Mouse (Mus musculus): ENCODE measurements at regions not wholly inside any gene's neighbourhood (a gene's known extent, or its start where the extent isn't known, plus 50 kb on each side); places are given as distances from the start of the nearest gene placed in this dataset.
A peak's percentile ranks its signal among the peaks of the same experiment; 100 is the strongest.

DNA sequence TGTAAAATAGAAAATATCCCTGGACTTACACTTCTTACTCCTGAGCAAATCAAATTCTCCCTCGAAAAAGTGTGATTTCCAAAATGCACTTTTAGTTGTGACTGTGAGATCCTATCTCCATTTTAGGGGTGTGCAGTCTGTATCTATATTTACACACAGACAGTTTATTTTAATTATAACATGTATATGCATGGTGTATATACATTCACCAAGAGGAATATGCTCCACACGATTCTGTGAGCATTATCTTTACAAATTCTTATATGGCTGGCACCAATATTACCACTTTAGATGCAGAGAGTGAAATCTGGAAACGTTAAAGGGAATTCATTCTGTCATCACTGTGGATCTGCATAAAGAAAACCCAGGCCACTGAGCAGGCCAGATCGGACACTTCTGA is 143.5 kb upstream of the Igbp1b start:
- H3K36me3 ChIP-seq (ENCODE audit: control insufficient read depth, insufficient read depth, low read length): no peaks in the 10 kb centered on the region
- no peak overlapping the region for H3K27ac ChIP-seq (replicated peaks; ENCODE audit: low read depth, low read length)
- H3K27me3 ChIP-seq (ENCODE audit: control insufficient read depth, insufficient read depth, low read length): no peaks in the 10 kb centered on the region
- no peak overlapping the region for H3K9ac ChIP-seq (ENCODE audit: low read depth, low read length, severe bottlenecking)
- H3K4me3 ChIP-seq (replicated peaks; ENCODE audit: low read length): no peak overlapping the region
- WGBS: 70% methylated on average over 4 of the region's 4 CpGs
- H3K4me2 ChIP-seq (replicated peaks; ENCODE audit: low read depth, low read length, severe bottlenecking): no peak overlapping the region
- no peaks in the 10 kb centered on the region for H3K4me1 ChIP-seq (ENCODE audit: control insufficient read depth, insufficient read depth, low read length)
- TF ChIP-seq POLR2A (IDR thresholded peaks at IDR 0.05; ENCODE audit: borderline replicate concordance, extremely low read depth, insufficient read depth, insufficient read length): no peak
- no peak for DNase-seq (ENCODE audit: low spot score)
- H3K9me3 ChIP-seq (ENCODE audit: control insufficient read depth, low read length): no peaks in the 10 kb centered on the region
- no peak for ATAC-seq (ENCODE audit: low FRiP score, low read depth)

DNA sequence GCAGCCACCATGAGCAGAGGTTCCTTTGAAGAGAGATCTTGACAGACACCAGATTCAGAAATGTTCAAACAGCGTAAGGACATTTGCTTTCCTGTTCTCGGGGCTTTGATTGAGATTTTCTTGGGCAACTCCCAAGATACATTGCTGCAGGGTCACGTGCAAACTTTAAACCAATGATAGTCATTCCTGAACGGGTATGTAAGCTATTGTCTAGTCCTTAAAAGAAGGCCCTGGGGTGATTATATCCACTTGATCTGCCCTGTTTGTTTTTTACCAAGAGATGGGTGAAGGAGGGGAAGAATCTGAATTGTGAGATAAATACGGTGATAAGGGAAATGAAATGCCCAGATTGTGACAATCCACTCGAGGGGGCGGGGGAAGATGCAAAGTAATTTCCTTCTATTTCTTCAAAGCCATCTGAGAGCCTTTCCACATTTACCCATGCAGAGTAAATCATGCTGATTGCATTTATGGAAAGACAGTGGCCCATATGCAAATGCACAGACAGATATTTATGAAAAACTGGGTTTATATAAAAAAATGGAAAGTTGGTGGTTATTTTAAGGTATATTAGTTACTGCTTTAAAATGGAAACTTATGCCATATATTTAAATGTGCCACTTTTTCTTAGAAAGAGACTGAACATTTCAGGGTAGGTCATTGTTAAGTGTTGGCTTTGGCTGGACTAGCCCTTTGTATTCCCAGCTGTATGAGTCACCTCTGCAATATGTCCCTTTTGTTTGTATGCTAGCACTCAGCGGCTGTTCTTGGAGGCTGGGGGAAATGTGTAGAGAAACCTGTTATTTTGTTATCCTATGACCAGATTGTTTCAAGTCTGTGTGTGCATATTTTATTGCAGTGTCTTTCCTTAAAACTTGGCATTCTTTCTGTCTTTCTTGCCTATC is 142.7 kb upstream of the Igbp1b start:
- no peaks in the 10 kb centered on the region for H3K36me3 ChIP-seq (ENCODE audit: control insufficient read depth, insufficient read depth, low read length)
- TF ChIP-seq POLR2A (IDR thresholded peaks at IDR 0.05; ENCODE audit: borderline replicate concordance, extremely low read depth, insufficient read depth, insufficient read length): no peak
- H3K27ac ChIP-seq (replicated peaks; ENCODE audit: low read depth, low read length): no peak overlapping the region
- no peak overlapping the region for H3K9ac ChIP-seq (ENCODE audit: low read depth, low read length, severe bottlenecking)
- no peaks in the 10 kb centered on the region for H3K4me1 ChIP-seq (ENCODE audit: control insufficient read depth, insufficient read depth, low read length)
- WGBS: 81% methylated on average over 8 of the region's 8 CpGs
- no peak overlapping the region for H3K4me3 ChIP-seq (replicated peaks; ENCODE audit: low read length)
- no peak for DNase-seq (ENCODE audit: low spot score)
- H3K4me2 ChIP-seq (replicated peaks; ENCODE audit: low read depth, low read length, severe bottlenecking): no peak overlapping the region
- H3K27me3 ChIP-seq (ENCODE audit: control insufficient read depth, insufficient read depth, low read length): no peaks in the 10 kb centered on the region
- no peaks in the 10 kb centered on the region for H3K9me3 ChIP-seq (ENCODE audit: control insufficient read depth, low read length)
- no peak for ATAC-seq (ENCODE audit: low FRiP score, low read depth)

DNA sequence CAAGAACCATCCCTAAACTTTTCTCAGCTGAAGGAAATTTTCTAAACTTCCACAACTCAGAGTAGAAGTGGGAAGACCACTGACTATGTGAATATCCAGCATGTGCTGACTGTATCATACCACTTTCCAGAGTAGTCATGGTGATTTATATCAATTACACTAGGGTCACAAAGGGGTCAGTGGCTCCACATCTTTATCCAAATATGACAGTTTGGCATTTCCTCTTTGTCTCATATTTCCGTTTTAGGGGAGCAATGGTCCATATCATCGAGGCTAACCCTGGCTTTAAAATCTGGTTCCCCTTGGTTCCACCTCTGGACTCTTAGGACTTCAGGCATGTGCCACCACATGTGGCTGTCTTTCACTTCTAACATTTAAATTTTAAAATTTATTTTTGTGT is 136.4 kb upstream of the Igbp1b start:
- no peak for ATAC-seq (ENCODE audit: low FRiP score, low read depth)
- Histone ChIP-seq H3K27ac (replicated peaks; ENCODE audit: low read depth, low read length) (no peak overlapping the region), H3K4me1 (ENCODE audit: control insufficient read depth, insufficient read depth, low read length) (no peaks in the 10 kb centered on the region), H3K4me2 (replicated peaks; ENCODE audit: low read depth, low read length, severe bottlenecking) (no peak overlapping the region), H3K4me3 (replicated peaks; ENCODE audit: low read length) (no peak overlapping the region), H3K27me3 (ENCODE audit: control insufficient read depth, insufficient read depth, low read length) (no peaks in the 10 kb centered on the region), H3K9ac (ENCODE audit: low read depth, low read length, severe bottlenecking) (no peak overlapping the region), H3K9me3 (ENCODE audit: control insufficient read depth, low read length) (no peaks in the 10 kb centered on the region), H3K36me3 (ENCODE audit: control insufficient read depth, insufficient read depth, low read length) (no peaks in the 10 kb centered on the region)
- WGBS: 70% methylated on average over 2 of the region's 2 CpGs
- no peak for DNase-seq (ENCODE audit: low spot score)
- TF ChIP-seq POLR2A (IDR thresholded peaks at IDR 0.05; ENCODE audit: borderline replicate concordance, extremely low read depth, insufficient read depth, insufficient read length): no peak

DNA sequence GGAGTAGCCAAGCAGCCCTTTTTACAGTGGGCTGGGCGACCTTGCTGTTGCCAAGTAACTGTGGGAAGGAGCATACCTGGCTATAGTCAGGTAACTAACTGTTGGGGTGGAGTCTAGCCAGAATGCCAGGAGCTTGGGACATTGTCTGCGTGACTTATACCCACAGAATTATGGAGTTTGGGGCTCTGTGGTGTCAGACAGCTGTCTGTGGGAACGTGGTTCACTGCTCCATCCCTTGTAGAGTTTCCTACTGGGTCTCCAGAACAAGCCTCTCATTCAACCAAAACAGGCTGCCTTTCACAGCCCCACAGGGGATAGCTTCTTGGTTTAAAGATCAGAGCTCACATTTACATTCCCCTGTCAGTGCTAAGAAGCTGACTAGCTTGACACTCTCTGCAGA is 134.5 kb upstream of the Igbp1b start:
- Histone ChIP-seq H3K4me3 (replicated peaks; ENCODE audit: low read length) (no peak overlapping the region), H3K4me1 (ENCODE audit: control insufficient read depth, insufficient read depth, low read length) (no peaks in the 10 kb centered on the region), H3K36me3 (ENCODE audit: control insufficient read depth, insufficient read depth, low read length) (no peaks in the 10 kb centered on the region), H3K27ac (replicated peaks; ENCODE audit: low read depth, low read length) (no peak overlapping the region), H3K4me2 (replicated peaks; ENCODE audit: low read depth, low read length, severe bottlenecking) (no peak overlapping the region), H3K9me3 (ENCODE audit: control insufficient read depth, low read length) (no peaks in the 10 kb centered on the region), H3K27me3 (ENCODE audit: control insufficient read depth, insufficient read depth, low read length) (no peaks in the 10 kb centered on the region), H3K9ac (ENCODE audit: low read depth, low read length, severe bottlenecking) (no peak overlapping the region)
- DNase-seq (ENCODE audit: low spot score) (peak; percentile 20), ATAC-seq (ENCODE audit: low FRiP score, low read depth) (no peak)
- no peak for TF ChIP-seq POLR2A (IDR thresholded peaks at IDR 0.05; ENCODE audit: borderline replicate concordance, extremely low read depth, insufficient read depth, insufficient read length)
- 60% methylated on average over 3 of the region's 3 CpGs for WGBS

DNA sequence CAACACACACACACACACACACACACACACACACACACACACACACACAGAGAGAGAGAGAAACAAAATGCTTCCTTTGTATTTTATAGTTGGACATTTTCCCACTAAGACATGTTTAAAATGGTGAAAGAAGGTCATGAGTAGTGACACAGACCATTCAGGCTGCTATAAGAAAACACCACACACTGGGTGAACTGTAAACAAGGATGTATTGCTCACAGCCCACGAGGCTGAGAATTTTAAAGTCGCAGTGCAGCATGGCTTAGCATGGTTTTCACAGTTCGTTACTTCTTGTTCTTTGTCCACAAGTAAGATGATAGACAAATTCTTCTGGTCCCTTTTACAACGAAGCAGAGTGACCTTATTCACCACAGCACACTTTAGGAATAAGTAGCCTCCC is 124.6 kb upstream of the Igbp1b start:
- H3K4me1 ChIP-seq (ENCODE audit: control insufficient read depth, insufficient read depth, low read length): no peaks in the 10 kb centered on the region
- no peak for DNase-seq (ENCODE audit: low spot score)
- no peak overlapping the region for H3K27ac ChIP-seq (replicated peaks; ENCODE audit: low read depth, low read length)
- no peaks in the 10 kb centered on the region for H3K9me3 ChIP-seq (ENCODE audit: control insufficient read depth, low read length)
- no peak for TF ChIP-seq POLR2A (IDR thresholded peaks at IDR 0.05; ENCODE audit: borderline replicate concordance, extremely low read depth, insufficient read depth, insufficient read length)
- no peak overlapping the region for H3K4me2 ChIP-seq (replicated peaks; ENCODE audit: low read depth, low read length, severe bottlenecking)
- H3K36me3 ChIP-seq (ENCODE audit: control insufficient read depth, insufficient read depth, low read length): no peaks in the 10 kb centered on the region
- no peak overlapping the region for H3K9ac ChIP-seq (ENCODE audit: low read depth, low read length, severe bottlenecking)
- H3K4me3 ChIP-seq (replicated peaks; ENCODE audit: low read length): no peak overlapping the region
- 56% methylated on average over 4 of the region's 4 CpGs for WGBS
- no peaks in the 10 kb centered on the region for H3K27me3 ChIP-seq (ENCODE audit: control insufficient read depth, insufficient read depth, low read length)
- no peak for ATAC-seq (ENCODE audit: low FRiP score, low read depth)
